Mouse (Mus musculus) heart, postnatal 0 days (tissue): Measurements from ENCODE around the gene Abat.

Experiments used
- CTCF ChIP-seq: IDR thresholded peaks from 2 replicates; pipeline ENCODE4 v1.5.1; 2016; ENCODE audit warnings: antibody characterized with exemption, control low read depth, low read depth
- EP300 ChIP-seq: IDR thresholded peaks from 2 replicates; pipeline ENCODE4 v1.6.1; 2016; ENCODE audit warnings: antibody characterized with exemption, low read depth

GRCm38 (mm10) chr16:8532461-8532860, 19.2 kb downstream of the Abat start:
- TF ChIP-seq EP300: no peak
- no peak for TF ChIP-seq CTCF
